Mouse (Mus musculus): ENCODE results near the gene Fgd6. TPM values are rescaled to one million over a fixed set of nuclear protein-coding genes. Genes with fewer than 3 reads are reported as not detected.

Fgd6 gene
- polyA plus RNA-seq, 1 experiment from 2014 or later = 3.4 TPM

GRCm38 (mm10) chr10:94151488-94151887 is 115.7 kb downstream of the Fgd6 start:
- WGBS = 53% methylated on average over 4 of the region's 4 CpGs
- no peaks in the 10 kb centered on the region for H3K36me3 ChIP-seq
- ATAC-seq = no peak
- H3K27ac ChIP-seq = no peak overlapping the region
- H3K9me3 ChIP-seq = no peaks in the 10 kb centered on the region
- H3K9ac ChIP-seq = no peak overlapping the region
- H3K4me3 ChIP-seq (replicated peaks) = no peak overlapping the region
- H3K4me2 ChIP-seq (replicated peaks) = 0 out of 2 replicates have a peak overlapping the region, but pooled peaks have one; percentile 4
- no peaks in the 10 kb centered on the region for H3K27me3 ChIP-seq (replicated peaks)
- H3K4me1 ChIP-seq (replicated peaks) = peaks cover 5% of the 10 kb centered on the region; the same call in 1 of the 2 replicates

- H3K4me3 ChIP-seq (replicated peaks) = no peak overlapping the region
- ATAC-seq = no peak
- H3K27ac ChIP-seq = no peak overlapping the region
Observed at GRCm38 (mm10) chr10:94153841-94154240, 118.0 kb downstream of the Fgd6 start.

DNA sequence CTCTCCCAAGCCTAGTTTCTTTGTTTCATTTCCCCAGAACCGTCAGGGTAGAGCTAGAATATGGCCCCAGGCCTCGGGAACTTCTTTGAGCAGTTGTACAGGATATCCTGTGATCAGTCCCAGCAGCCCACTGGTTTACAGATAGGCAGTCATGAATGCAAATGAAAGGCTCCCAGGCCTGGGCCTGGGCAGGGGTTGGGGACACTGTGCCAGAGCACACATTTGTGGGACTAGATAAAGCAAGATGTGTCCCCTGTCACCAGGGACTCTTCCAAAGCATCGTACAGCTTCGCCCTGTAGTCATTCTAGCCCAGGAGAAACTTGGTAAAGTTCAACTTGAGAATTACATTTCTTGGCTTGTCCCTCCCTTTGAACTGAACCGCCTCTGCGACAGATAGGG is 123.2 kb downstream of the Fgd6 start:
- H3K36me3 ChIP-seq = peaks cover 8% of the 10 kb centered on the region; the same call in 1 of the 2 replicates
- no peak overlapping the region for H3K4me3 ChIP-seq (replicated peaks)
- no peak overlapping the region for H3K27ac ChIP-seq
- no peak overlapping the region for H3K4me2 ChIP-seq (replicated peaks)
- ATAC-seq = no peak
- no peaks in the 10 kb centered on the region for H3K4me1 ChIP-seq (replicated peaks)
- no peak overlapping the region for H3K9ac ChIP-seq
- no peaks in the 10 kb centered on the region for H3K9me3 ChIP-seq
- 93% methylated on average over 6 of the region's 6 CpGs for WGBS
- H3K27me3 ChIP-seq (replicated peaks) = no peaks in the 10 kb centered on the region

More at GRCm38 (mm10) chr10:94153841-94154240, 118.0 kb downstream of the Fgd6 start:
- Histone ChIP-seq H3K27me3 (replicated peaks) (no peaks in the 10 kb centered on the region), H3K4me2 (replicated peaks) (no peak overlapping the region), H3K4me1 (replicated peaks) (peaks cover 4% of the 10 kb centered on the region; the same call in 1 of the 2 replicates), H3K9ac (no peak overlapping the region), H3K9me3 (no peaks in the 10 kb centered on the region), H3K36me3 (0 out of 2 replicates have a peak, but pooled peaks cover under 1% of the 10 kb centered on the region)

DNA sequence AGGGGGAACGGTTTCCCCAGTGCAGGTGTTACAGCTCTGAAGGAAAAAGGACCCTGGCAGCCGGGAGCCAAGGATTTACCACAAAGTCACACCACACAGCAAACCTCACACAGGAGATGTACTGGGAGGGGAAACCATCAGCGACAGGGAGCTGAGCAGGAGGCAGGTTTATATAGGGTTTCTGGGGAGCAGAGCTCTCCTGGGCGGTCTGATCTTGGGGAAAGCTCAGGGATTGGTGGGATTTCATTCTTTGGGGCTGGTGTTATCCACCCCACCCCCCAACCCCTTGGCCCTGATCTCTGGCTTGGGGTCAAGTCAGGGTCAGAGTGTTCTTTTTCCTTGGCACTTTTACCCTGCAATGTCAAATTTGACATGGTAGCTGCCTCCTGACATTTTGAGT is 123.6 kb downstream of the Fgd6 start:
- no peak overlapping the region for H3K27ac ChIP-seq
- no peaks in the 10 kb centered on the region for H3K9me3 ChIP-seq
- no peak overlapping the region for H3K9ac ChIP-seq
- no peaks in the 10 kb centered on the region for H3K27me3 ChIP-seq (replicated peaks)
- H3K4me3 ChIP-seq (replicated peaks) = no peak overlapping the region
- 94% methylated on average over 4 of the region's 4 CpGs for WGBS
- ATAC-seq = no peak
- H3K4me2 ChIP-seq (replicated peaks) = no peak overlapping the region
- no peaks in the 10 kb centered on the region for H3K4me1 ChIP-seq (replicated peaks)
- H3K36me3 ChIP-seq = peaks cover 8% of the 10 kb centered on the region; the same call in 1 of the 2 replicates

DNA sequence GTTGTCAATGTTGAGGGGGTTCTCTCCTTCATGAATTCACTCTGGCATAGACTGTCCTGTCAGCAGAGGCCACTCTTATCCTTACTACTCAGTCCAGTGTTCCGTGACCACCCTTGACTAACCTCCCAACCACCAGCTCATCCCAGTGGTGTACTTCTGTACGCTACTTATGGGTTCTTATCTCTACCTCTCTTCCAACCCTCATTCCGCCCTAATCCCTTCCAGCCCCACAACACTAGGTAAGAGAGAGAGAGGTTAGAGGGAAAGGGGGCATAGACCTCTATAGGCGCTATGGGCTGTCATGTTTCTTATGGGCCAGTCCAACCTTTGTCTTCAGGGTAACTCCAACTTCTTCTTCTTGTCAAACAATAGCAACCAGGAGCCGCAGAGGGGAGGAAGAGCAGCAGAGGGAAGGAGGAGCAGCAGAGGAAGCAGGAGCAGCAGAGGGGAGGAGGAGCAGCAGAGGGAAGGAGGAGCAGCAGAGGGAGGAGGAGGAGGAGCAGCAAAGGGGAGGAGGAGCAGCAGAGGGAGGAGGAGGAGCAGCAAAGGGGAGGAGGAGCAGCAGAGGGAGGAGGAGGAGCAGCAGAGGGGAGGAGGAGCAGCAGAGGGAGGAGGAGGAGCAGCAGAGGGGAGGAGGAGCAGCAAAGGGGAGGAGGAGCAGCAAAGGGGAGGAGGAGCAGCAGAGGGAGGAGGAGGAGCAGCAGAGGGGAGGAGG is 125.4 kb downstream of the Fgd6 start:
- no peaks in the 10 kb centered on the region for H3K27me3 ChIP-seq (replicated peaks)
- ATAC-seq = no peak
- peaks cover 8% of the 10 kb centered on the region; the same call in 1 of the 2 replicates for H3K36me3 ChIP-seq
- whole genome bisulfite sequencing = 93% methylated on average over 5 of the region's 5 CpGs
- H3K4me1 ChIP-seq (replicated peaks) = no peaks in the 10 kb centered on the region
- H3K4me2 ChIP-seq (replicated peaks) = no peak overlapping the region
- no peak overlapping the region for H3K27ac ChIP-seq
- no peak overlapping the region for H3K4me3 ChIP-seq (replicated peaks)
- H3K9ac ChIP-seq = no peak overlapping the region
- no peaks in the 10 kb centered on the region for H3K9me3 ChIP-seq

- H3K9ac ChIP-seq = no peak overlapping the region
- no peak overlapping the region for H3K27ac ChIP-seq
- no peaks in the 10 kb centered on the region for H3K9me3 ChIP-seq
- H3K36me3 ChIP-seq = peaks cover 8% of the 10 kb centered on the region; the same call in 1 of the 2 replicates
- H3K4me3 ChIP-seq (replicated peaks) = no peak overlapping the region
- ATAC-seq = no peak
- WGBS = 93% methylated on average over 7 of the region's 7 CpGs
- H3K27me3 ChIP-seq (replicated peaks) = no peaks in the 10 kb centered on the region
- no peaks in the 10 kb centered on the region for H3K4me1 ChIP-seq (replicated peaks)
- no peak overlapping the region for H3K4me2 ChIP-seq (replicated peaks)
Observed at GRCm38 (mm10) chr10:94162031-94162430, 126.2 kb downstream of the Fgd6 start.

GRCm38 (mm10) chr10:94164104-94164845 is 128.5 kb downstream of the Fgd6 start:
- no peak for ATAC-seq
- WGBS = 80% methylated on average over 5 of the region's 5 CpGs
- H3K36me3 ChIP-seq = peaks cover 10% of the 10 kb centered on the region
- no peaks in the 10 kb centered on the region for H3K4me1 ChIP-seq (replicated peaks)
- H3K4me2 ChIP-seq (replicated peaks) = no peak overlapping the region
- H3K9ac ChIP-seq = no peak overlapping the region
- no peaks in the 10 kb centered on the region for H3K9me3 ChIP-seq
- no peak overlapping the region for H3K4me3 ChIP-seq (replicated peaks)
- H3K27me3 ChIP-seq (replicated peaks) = no peaks in the 10 kb centered on the region
- no peak overlapping the region for H3K27ac ChIP-seq

DNA sequence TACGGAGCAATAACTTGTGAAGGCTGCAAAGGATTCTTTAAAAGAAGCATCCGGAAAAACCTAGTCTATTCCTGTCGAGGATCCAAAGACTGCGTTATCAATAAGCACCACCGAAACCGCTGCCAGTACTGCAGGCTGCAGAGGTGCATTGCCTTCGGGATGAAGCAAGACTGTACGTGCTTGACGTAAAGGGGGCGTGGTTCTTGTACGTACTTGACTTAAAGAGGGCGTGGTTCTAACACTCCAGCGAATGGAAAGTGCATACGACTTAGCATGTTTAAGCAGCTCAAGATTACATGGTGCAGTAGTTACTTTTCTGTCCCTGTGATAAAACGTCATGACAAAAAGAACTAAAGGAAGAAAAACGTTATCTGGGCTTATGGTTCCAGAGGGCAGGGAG is 129.6 kb downstream of the Fgd6 start:
- no peak for ATAC-seq
- H3K9ac ChIP-seq = no peak overlapping the region
- H3K4me1 ChIP-seq (replicated peaks) = no peaks in the 10 kb centered on the region
- WGBS = 85% methylated on average over 16 of the region's 16 CpGs
- H3K4me3 ChIP-seq (replicated peaks) = no peak overlapping the region
- H3K27ac ChIP-seq = no peak overlapping the region
- no peaks in the 10 kb centered on the region for H3K9me3 ChIP-seq
- peaks cover 17% of the 10 kb centered on the region for H3K36me3 ChIP-seq
- no peak overlapping the region for H3K4me2 ChIP-seq (replicated peaks)
- no peaks in the 10 kb centered on the region for H3K27me3 ChIP-seq (replicated peaks)

DNA sequence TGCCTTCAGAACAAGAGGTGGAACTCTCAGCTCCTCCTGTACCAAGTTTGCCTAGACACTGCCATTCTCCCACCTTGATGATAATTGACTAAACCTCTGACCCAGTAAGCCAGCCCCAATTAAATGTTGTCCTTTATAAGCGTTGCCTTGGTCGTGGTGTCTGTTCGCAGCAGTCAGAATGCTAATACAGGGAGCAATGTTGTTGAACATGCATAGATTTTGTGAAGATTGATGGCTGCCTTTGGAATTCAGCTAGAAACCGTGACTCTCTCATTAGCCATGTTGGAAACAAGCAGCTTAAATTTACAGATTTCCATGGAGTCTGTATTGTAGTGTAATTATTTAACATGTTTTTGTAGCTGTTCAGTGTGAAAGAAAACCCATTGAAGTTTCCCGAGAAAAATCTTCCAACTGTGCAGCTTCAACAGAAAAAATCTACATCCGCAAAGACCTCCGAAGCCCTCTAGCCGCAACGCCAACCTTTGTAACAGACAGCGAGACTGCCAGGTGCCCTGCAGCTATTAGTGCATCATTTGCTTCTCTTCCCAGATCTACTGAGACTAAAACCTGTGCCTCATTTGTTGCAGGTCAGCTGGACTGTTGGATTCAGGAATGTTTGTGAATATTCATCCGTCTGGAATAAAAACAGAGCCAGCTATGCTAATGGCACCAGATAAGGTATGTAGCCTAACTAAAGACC is 131.4 kb downstream of the Fgd6 start:
- Histone ChIP-seq H3K9me3 (no peaks in the 10 kb centered on the region), H3K27ac (no peak overlapping the region), H3K27me3 (replicated peaks) (no peaks in the 10 kb centered on the region), H3K4me3 (replicated peaks) (no peak overlapping the region), H3K36me3 (peaks cover 17% of the 10 kb centered on the region), H3K9ac (no peak overlapping the region), H3K4me1 (replicated peaks) (0 out of 2 replicates have a peak, but pooled peaks cover 2% of the 10 kb centered on the region), H3K4me2 (replicated peaks) (no peak overlapping the region)
- no peak for ATAC-seq
- WGBS = 93% methylated on average over 11 of the region's 11 CpGs

GRCm38 (mm10) chr10:94171440-94172130 is 135.8 kb downstream of the Fgd6 start:
- peak; percentile 63 for ATAC-seq
- Histone ChIP-seq H3K4me3 (replicated peaks) (no peak overlapping the region), H3K36me3 (peaks cover 25% of the 10 kb centered on the region), H3K9ac (no peak overlapping the region), H3K4me2 (replicated peaks) (no peak overlapping the region), H3K4me1 (replicated peaks) (0 out of 2 replicates have a peak, but pooled peaks cover 2% of the 10 kb centered on the region), H3K27ac (peak overlapping the region; percentile 24; the same call in 1 of the 2 replicates), H3K9me3 (no peaks in the 10 kb centered on the region), H3K27me3 (replicated peaks) (no peaks in the 10 kb centered on the region)
- WGBS = 57% methylated on average over 12 of the region's 12 CpGs

GRCm38 (mm10) chr10:94172137-94172536 is 136.3 kb downstream of the Fgd6 start:
- Histone ChIP-seq H3K4me2 (replicated peaks) (no peak overlapping the region), H3K4me3 (replicated peaks) (no peak overlapping the region), H3K9me3 (no peaks in the 10 kb centered on the region), H3K36me3 (peaks cover 25% of the 10 kb centered on the region), H3K9ac (no peak overlapping the region), H3K27me3 (replicated peaks) (no peaks in the 10 kb centered on the region), H3K27ac (no peak overlapping the region), H3K4me1 (replicated peaks) (0 out of 2 replicates have a peak, but pooled peaks cover 2% of the 10 kb centered on the region)
- WGBS = 79% methylated on average over 11 of the region's 11 CpGs
- no peak for ATAC-seq

DNA sequence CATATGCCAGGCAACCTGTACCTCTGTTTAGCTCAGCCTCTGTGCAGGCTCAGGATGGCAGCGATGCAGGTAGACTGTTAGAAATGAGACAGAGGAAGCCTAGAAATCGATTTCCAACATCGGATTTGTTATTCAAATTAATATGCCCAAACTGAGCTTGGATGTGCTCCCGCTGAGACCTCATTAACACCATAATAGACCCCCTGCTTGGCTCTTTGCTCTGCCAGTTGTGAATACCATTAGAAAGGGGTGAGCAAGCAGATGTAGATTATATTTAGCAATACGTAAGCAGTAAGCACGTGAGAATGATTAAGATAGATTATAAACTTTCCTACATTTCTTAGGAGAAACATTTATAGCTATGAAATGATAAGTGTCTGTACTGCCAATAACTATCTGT is 136.9 kb downstream of the Fgd6 start:
- H3K27ac ChIP-seq = no peak overlapping the region
- H3K36me3 ChIP-seq = peaks cover 25% of the 10 kb centered on the region
- H3K4me1 ChIP-seq (replicated peaks) = 0 out of 2 replicates have a peak, but pooled peaks cover 2% of the 10 kb centered on the region
- no peaks in the 10 kb centered on the region for H3K27me3 ChIP-seq (replicated peaks)
- no peaks in the 10 kb centered on the region for H3K9me3 ChIP-seq
- no peak overlapping the region for H3K9ac ChIP-seq
- 82% methylated on average over 6 of the region's 6 CpGs for WGBS
- no peak for ATAC-seq
- no peak overlapping the region for H3K4me2 ChIP-seq (replicated peaks)
- no peak overlapping the region for H3K4me3 ChIP-seq (replicated peaks)
